Mouse (Mus musculus) kidney, postnatal 25 days (tissue): Measurements from ENCODE around the gene Gm12258.
A peak's percentile ranks its signal among the peaks of the same experiment; 100 is the strongest.

Experiments
- DNase-seq, 2 experiments: peaks; one replicate each; pipeline ENCODE4 v3.0.0; 2021; ENCODE audit warnings: mixed read lengths in 2 of 2

The Gm12258 gene

DNA sequence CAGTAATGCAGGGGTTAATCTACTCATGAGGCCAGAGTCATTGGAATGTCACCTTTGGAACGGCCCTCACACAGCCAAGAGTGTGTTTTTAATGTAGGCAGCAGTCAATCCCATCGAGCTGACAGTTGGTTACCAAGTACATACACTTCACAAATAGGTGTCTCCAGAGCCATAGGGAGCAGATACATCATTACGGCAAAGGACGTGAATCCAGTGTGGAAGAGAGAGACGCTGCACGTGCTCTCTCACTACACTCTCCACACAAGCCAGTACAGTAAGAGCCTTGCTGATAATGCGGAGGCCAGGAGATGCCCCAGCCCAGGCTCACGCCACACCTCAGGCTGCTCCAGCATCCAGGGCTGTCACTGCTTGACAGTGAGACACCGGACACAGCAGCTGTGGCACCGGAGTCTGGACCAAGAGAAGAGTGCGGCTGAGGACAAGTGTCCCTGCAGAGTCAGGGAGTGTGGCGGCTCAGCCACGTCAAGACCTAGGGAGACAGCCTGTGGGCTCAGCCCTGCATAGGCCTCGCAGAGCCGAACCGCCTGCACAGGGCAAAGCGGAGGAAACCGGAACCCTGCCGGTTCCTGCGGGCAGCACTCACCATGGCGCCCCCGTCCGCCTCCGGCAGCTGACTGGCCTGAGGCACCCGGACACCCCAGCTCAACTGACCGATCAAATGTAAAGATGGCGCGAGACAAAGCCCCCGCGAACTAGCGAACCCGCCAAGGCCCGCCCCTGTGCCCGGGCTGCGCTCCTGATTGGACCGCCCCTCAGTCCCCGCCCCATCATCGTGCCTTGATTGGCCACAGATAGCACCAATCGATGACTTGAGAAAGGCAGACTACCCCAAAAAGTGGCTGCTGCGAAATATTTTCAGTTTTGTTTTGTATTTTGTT lies 56.8 kb downstream of the Gm12258 start, which contains the start of gene Zfp39:
Zfp39 (minus strand) TSS at position 715 of the 899 bp plus-strand sequence.
- peak; percentile 96 to 97 for DNase-seq

DNA sequence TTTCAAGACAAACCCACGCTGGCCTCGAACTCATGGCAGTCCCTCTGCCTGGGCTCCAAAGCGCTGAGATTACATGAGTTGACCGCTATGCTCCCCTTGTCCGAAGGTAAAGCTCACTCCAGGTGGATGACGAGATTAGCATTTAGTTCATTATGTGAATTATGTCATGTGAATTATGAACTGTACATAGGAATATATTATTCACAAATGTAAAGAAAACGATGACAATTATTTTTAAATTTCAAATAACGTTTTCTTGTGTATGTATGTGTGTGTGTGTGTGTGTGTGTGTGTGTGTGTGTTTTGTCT lies 57.4 kb downstream of the Gm12258 start:
- no peak for DNase-seq

DNA sequence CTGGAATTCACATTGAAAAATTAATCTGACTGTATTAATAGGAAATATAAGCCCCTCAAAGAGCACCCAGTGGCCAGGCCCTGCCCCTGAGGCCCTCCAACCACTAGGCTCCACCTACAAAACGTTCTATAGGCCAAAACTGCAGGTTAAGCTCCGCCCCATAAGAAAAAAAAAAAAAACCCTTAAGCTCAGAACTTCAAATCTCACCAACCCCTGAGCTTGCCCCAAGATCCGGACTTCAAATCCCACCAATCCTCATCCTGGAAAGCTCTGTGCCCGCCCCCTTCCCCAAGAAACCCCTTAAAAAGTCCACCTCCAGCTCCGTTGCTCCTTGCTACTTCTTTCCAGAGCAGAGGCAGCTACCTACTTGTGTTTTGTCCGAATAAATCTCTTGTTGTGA lies 57.9 kb downstream of the Gm12258 start:
- peak in 1 of 2 experiments; percentile 63 for DNase-seq
